Mouse (Mus musculus) activated CD4-positive, CD25-positive, alpha-beta regulatory T cell, adult 4 months (primary cell): ENCODE measurements at regions not wholly inside any gene's neighbourhood (a gene's known extent, or its start where the extent isn't known, plus 50 kb on each side); places are given as distances from the start of the nearest gene placed in this dataset.

Source experiments
- ATAC-seq: one replicate; pipeline ENCODE4 v1.8.0; 2017

DNA sequence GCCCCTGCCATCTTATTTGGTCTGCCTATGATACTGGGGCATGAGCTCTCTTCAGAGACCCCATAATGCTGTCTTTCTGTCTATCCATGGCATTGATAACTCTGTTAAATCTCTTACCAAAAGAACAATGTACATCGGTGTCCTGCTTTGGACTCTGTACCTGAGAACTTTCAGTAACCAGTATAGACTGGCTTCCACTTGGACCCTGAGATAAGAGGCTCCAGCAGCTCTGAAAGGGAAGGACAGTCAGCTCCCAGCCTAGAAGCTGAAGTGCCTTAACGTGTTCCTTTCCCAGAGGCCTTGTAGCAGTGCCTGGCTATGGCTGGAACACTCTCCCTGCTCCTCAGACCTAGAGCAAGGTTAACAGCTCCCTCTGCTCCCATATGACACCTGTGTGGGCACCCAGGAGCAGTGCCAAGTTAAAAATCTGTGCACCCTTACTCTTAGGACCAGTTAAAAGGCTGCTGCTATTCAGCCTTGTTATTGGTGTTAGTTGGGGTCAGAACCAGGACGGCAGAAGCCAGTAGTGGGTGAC lies 343.8 kb upstream of the Hs6st1 start:
- no peak for ATAC-seq

GRCm38 (mm10) chr1:35726596-35726995 lies 341.6 kb upstream of the Hs6st1 start:
- no peak for ATAC-seq

- ATAC-seq, result no peak
Observed at GRCm38 (mm10) chr1:35727310-35727990, 340.8 kb upstream of the Hs6st1 start.

DNA sequence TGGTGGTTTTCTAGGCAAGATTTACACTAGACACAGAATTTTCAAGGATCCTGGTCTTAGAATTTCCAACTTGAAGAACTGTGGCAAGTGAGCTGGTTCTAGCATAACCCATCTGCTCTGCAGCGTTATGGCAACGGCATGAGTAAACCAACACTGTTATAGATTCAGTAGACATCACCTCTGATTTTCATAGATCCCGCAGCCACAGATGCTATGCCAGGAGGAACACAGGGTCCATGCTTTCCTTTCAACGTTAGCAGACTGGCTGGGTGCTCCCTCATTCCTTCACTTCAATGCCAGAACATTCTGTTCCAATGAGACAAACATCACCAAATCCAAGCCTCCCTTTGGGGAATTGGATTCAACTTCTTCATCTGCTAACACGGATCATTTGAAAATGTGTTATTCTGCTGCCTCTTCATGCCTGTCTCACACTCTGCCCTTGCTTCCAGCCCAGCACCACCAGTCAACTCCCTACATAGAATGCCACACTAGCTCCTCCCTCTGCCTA lies 338.4 kb upstream of the Hs6st1 start:
- no peak for ATAC-seq

- ATAC-seq, result no peak
Observed at GRCm38 (mm10) chr1:35730309-35730708, 337.9 kb upstream of the Hs6st1 start.

DNA sequence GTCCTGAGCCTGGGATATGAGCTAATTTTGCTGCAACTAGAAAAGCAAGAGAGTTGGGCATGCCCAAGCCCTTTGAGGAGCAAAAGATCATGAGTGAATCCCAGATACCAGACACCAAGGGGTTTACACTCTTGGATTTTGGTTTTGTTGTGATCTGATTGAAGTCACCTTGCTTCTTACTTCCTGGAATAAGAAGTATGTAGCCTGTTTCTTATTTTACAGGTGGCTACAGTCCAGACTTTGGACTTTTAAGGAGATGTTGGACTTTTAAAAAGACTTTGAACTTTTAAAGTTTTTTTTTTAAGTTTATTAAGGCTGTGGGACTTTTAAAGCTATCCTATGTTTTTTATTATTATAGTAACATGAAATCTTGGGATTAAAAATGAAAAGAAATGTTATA lies 332.0 kb upstream of the Hs6st1 start:
- no peak for ATAC-seq

DNA sequence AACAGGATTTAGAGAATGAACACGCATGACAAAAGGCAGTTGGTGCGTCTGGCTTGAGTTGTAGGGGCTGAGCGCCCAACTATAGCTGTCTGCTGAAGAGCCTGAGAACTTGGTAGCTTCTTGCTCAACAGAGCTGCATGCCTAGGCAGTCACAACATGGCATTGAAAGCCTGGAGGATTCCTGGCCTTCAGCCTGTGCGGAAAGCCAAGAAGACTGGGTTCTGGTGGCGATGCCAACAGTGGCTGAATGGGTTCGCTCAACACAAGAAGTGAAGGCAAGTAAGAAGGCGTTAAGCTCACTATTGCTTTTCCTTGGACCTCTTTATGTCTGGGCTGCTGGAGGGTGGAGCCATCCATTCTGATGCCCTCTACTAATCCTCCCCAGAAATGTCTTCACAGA lies 318.6 kb upstream of the Hs6st1 start:
- ATAC-seq, result no peak

DNA sequence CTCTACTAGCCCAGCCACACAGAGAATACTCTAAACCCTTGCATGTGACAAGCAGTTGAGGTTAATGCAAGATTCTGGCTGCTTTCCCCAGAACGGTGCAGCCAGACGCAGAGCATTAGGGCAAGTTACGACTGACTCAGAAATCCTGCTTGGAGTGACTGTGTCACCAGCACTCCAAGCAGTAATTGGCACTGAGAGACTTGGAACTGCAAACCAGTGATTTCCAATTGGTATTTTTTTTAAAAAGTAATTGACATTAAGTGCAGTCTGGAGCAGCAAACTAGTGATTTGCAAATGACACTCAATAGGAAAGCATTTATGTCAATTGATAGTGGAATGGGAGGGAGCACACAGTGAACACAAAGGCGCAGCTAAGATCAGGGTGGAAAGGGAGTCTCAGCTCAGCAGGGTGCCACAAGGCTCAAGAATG lies 318.1 kb upstream of the Hs6st1 start:
- no peak for ATAC-seq

DNA sequence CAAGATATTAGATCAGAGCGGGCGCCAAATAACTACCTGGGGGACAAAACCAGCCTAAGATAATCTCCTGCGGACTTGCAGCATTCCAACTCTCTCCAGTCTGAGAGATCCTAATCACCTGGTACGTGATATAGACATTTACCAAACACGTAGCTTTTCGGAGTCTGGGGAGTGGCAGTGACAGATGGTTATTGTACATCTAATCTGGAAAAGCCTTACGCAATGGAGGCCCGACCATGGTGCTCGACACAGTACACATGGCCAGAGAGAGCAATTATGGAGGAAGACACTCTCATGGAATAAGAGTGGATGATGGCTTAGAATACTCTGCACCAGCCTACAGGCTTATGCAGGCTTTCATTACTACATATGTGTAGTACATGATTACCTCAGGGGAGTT lies 315.6 kb upstream of the Hs6st1 start:
- no peak for ATAC-seq

- ATAC-seq, result no peak
Observed at GRCm38 (mm10) chr1:35754170-35754569, 314.0 kb upstream of the Hs6st1 start.

DNA sequence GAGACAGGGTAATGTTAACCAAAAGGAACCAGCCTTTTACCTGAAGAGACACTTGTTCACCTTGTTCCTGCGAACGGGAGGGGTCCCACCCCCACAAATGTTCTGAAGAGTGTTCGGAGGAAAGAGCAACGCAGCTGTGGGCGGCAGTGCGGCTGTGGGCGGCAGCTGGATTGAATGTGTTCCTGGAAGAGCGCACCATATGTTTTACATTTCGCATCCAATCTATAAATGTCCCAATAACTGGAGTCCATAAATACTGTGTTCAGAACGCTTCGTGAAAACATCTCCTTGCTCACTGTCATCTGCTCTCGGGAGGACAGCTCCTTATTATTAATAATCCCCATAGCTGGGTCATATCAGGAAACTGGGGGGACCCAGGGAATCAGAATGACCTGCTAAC lies 309.2 kb upstream of the Hs6st1 start:
- no peak for ATAC-seq

GRCm38 (mm10) chr1:35759600-35759999 lies 308.6 kb upstream of the Hs6st1 start:
- ATAC-seq, result no peak

DNA sequence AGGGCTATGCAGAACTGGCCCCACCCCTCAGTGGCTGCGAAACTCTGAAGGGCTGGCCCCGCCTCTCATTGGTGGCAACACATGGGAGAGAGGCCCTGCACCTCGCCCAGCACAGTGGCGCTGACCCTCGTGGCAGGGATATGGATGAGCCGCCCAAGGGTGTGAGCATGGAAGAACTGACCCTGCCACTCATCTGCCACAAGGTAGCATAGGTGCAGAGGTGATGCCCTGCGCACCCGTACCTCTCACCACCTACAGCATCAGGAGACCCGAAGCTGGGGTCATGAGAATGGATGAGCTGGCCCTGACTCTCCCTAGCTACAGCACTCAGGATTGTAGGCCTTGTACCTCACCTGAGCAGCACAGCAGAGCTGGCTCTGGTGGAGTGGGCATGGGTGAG lies 305.1 kb upstream of the Hs6st1 start:
- no peak for ATAC-seq

- no peak for ATAC-seq
Observed at GRCm38 (mm10) chr1:35763456-35763855, 304.7 kb upstream of the Hs6st1 start.

DNA sequence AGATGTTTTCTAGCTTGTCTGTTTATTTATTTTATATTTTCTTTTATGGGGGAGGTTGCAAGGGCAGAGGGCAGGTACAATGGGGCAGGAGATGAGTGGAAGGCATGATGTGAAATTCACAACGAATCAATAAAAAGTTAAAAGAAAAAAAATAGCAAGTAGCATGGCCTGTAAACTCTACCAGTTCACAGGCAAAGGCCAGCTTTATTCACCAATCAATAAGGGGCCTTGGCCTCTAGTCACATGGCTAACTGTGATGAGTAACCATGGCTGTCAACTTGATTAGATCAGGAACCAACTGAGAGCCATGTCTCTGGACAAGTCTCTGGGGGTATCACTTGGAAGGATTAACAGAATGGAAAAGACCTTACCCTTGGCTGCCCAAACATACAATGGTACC lies 304.1 kb upstream of the Hs6st1 start:
- ATAC-seq, result no peak

DNA sequence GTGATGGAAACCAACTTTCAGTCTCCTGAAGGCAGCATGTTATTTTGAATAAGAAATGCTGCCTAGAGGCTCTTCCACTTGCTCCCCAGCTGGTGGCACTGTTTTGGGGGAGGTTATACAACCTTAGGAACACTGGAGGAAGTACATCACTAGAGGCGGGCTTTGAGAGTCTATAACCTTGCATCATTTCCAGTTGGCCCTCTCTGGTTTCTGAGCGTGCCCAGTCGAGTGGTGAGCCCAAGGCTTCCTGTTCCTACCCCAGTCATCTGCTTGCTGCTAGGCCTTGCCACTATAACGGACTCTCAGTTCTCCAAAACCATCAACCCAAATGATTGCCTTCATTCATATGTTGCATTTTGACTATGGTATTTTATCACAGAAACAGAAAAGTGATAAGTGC lies 302.5 kb upstream of the Hs6st1 start:
- ATAC-seq, result no peak

GRCm38 (mm10) chr1:35766271-35766670 lies 301.9 kb upstream of the Hs6st1 start:
- ATAC-seq, result no peak

GRCm38 (mm10) chr1:35772567-35772966 lies 295.6 kb upstream of the Hs6st1 start:
- no peak for ATAC-seq

GRCm38 (mm10) chr1:35774566-35774965 lies 293.6 kb upstream of the Hs6st1 start:
- ATAC-seq, result no peak

DNA sequence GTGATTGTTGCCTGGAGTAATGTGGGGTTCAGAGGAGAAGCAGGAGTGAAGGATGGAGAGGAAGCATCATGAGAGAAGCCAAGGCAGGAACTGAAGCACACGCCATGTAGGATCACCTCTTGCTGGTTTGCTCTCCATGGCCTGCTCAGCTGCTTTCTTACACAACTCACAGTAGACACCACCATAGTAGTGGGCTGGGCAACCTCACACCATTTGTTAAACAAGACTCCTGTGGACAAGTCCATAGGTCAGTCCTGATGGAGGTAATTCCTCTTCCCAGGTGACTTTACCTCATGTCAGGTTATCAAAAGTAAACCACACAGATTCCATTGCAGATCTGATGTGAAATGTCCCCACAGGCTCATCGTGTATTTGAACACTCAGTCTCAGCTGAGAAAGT lies 285.5 kb upstream of the Hs6st1 start:
- no peak for ATAC-seq

- no peak for ATAC-seq
Observed at GRCm38 (mm10) chr1:35783427-35783826, 284.8 kb upstream of the Hs6st1 start.

DNA sequence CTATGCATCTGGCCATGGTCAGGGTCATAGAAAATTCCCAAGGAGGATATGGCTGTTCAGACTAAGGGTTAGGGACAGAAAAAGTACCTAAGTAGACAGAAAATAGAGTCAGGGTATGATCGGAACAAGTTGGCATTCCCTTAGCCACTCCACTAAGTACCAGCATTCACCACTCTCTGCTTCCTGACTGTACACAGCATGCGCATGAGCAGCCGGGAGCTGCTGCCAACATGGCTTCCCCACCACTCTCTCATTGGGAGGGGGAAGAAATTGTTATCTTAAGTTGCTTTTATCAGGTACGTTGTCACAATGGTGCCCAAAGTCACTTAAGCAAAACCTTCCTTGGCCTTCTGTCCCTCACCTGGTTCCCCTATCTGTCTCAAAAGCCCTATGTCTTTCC lies 282.0 kb upstream of the Hs6st1 start:
- no peak for ATAC-seq

DNA sequence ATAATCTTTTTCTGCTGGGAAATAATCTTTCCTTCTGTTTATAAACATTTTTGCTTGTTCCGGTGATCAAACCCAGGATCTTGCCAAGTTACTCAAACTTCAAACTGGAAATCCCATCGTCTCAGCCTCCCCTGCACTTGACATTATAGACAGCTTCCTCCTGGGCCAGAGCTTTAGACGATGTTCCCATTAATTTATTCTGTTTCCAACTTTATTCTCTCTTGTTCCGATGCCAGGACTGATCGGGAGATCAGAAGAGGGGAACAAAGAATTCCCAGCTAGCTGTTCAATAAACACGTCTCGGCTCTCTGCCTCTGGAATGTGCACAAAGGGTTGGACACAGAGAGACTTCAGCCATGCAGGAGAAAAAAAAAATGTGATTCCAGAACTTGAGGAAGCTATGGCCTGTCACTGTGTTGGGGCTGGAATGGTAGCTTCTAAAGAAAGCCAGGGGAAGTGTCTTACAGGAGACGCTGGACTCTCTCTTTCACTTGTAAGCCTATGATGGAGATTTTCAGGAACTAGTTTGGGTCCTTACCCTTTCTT lies 281.5 kb upstream of the Hs6st1 start:
- ATAC-seq, result no peak

DNA sequence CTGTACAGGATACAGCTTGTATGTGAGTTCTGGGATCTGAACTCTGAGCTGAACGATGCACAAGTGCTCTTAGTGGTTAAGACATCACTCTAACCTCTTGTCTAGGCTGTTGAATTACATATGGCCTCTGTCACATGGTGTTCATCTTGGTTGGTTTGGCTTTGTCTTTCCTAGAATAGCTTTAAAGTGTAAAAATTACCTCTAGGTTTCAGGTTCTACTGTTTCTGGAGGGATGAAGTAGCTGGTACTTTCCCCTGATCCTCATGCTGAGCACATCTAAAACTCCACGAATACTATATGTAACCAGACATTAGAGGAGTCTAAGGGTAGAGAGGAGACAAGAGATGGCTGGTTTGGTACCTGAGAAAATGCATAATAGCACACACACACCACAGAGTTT lies 271.1 kb upstream of the Hs6st1 start:
- ATAC-seq, result no peak

DNA sequence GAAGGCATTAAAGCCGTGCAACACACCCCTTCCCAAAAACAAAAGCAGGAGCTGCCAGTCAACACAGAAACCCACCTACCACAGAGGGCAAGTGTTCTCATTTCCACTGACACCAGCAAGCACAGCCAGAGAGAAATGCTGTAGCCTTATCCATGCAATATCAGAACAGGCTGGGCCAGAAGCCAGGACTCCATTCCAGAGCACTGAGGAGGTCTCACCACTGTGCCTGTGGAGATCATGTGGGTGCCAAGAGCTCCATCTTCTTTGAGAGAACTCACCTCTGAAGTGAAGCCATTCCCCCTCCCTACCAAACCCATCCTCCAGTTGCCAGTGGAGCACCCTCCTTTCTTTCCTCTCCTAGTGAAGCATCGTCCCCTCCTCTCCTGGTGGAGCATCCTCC lies 270.7 kb upstream of the Hs6st1 start:
- ATAC-seq, result no peak
